Mouse (Mus musculus) spleen, adult 2 months (tissue): Measurements from ENCODE around the gene Mapk1ip1l.

Source experiments
- CTCF ChIP-seq: fragments of 200-500 bp; IDR thresholded peaks from 2 replicates; pipeline ENCODE4 v1.5.1; 2011; ENCODE audit warnings: mild to moderate bottlenecking, inconsistent platforms; ENCODE audit not compliant: insufficient read depth, insufficient read length, insufficient replicate concordance; ENCODE audit errors: extremely low read depth
- POLR2A ChIP-seq: fragments of 200-500 bp; IDR thresholded peaks from 2 replicates; pipeline ENCODE4 v1.6.1; 2011; ENCODE audit warnings: low read depth, low read length, inconsistent platforms

- TF ChIP-seq CTCF = no peak
- no peak for TF ChIP-seq POLR2A
Measured at GRCm38 (mm10) chr14:47276036-47276603, 21.9 kb upstream of the Mapk1ip1l start.
